Mouse (Mus musculus) layer of hippocampus, adult 8-10 months (tissue): ENCODE results near the gene Itpr2. TPM values are rescaled to one million over a fixed set of nuclear protein-coding genes. Genes with fewer than 3 reads are reported as not detected.

Experiments used
- DNase-seq, 2 experiments: peaks; one replicate each; pipeline ENCODE4 v3.0.0; 2022; ENCODE audit warnings: low spot score in 2 of 2
- total RNA-seq, 4 experiments: library from RNA; stranded (reverse); gene quantifications; 2 replicates each; pipeline ENCODE4 v1.2.4; 2022

Gene Itpr2
- total RNA-seq, 4 experiments from 2014 or later = 17.4 to 26.0 (median 21.9) TPM

DNA sequence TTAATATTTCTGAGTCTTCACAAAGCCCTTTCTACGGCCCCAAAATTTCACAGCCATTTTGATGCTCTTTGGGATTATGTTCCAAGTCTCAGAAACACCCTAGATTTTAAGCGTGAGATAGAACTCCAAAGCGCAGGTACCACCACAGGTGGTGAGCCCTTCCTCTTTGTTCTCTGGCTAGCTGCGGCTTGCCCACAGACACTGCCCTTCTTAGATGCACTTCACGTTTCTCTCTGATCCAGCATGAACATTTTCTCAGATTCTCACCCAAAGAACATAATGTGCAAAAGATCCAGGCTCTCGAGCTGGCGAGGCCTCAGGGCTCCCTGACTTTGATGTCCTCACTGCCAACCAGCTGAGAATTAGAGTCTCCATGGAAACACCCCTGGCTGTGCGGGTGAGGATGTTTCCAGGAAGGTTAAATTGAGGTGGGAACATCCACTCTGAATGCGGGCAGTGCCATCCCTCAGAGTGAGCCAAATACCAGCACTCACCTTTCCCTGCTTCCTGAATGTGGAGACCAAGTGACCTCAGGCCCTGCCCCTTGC is 149.7 kb downstream of the Itpr2 start:
- no peak for DNase-seq

DNA sequence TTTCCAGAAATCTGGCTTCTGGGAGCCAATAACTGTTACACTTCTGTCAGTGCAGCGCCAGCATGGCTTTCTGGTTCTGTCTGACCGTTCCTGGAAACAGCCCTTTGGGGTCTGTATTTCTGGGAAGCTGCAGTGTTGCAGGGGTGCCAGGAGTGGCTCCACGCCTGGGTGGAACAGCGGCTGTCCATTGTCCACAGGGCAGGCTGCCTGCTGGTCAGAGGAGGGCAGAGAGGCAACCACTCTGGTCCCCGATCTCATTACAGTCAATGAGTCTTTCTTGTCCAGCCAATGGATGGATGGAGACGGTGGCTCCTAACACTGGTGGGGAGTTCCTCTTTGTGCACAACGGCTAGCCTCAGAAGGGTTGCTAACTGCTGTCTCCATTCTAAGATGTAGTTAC is 150.2 kb downstream of the Itpr2 start:
- no peak for DNase-seq

DNA sequence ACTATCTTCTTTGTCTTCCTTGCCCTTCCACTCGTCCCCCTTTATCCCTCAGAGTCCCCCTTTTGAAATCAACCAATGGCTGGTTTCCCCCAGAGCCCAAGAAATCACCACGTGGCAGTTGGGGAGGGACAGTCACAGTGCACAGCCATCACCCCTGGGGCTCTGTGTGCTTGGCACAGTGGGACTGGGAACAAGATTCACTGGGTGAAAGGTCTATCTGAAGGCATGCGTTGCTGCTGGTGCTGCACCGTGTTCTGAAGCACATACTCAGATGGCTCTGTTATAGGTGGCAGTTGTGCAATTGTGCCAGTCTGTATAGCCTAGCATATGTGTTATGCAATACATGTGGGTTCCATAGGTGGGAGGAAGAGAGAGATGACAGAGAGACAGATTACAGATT is 154.5 kb downstream of the Itpr2 start:
- no peak for DNase-seq

DNA sequence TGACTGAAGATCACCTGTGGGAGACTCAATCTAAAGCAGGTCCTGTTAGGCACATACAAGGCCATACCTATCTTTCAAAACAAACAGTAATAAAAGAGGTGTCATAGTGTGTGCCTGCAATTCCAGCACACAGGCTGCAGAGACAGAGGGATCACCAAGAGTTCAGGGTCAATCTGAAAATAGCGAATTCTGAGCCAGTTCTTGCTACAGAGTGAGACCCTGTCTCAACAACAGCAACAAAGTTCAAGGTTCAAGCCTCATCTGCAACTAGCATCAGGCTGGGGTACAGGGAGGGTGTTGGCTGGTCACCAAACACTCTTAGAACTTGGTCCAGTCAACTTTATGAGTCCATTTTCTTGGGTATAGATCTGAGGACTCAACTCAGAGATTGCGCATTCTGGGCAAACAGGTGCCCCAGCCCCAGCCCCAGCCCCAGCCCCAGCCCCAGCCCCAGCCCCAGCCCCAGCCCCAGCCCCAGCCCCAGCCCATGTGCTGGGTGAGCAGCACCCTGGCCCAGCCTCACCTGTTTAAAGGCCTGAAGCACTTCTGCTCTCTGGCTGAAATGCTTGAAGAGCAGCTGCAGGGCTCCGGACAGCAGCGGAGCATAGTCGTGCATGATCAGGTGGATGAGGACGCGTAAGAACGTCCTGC is 155.4 kb downstream of the Itpr2 start:
- no peak for DNase-seq

DNA sequence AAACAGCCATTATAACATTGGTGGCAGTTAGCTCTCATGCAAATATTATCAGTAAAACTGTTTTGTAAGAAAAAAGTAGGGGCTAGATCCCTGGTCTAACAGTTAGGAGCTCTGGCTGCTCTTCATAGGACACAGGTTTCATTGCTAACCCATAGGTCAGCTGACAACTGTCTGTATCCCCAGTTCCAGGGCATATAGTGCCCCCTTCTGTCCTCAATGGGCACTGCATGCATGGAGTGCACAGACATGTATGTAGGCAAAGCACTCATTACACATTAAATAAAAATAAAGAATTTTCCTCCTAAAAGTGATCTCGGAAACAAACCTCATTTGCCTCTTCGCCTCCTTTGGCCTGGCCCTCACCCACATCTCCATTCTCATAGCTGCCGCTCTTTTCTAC is 157.3 kb downstream of the Itpr2 start:
- DNase-seq = no peak

DNA sequence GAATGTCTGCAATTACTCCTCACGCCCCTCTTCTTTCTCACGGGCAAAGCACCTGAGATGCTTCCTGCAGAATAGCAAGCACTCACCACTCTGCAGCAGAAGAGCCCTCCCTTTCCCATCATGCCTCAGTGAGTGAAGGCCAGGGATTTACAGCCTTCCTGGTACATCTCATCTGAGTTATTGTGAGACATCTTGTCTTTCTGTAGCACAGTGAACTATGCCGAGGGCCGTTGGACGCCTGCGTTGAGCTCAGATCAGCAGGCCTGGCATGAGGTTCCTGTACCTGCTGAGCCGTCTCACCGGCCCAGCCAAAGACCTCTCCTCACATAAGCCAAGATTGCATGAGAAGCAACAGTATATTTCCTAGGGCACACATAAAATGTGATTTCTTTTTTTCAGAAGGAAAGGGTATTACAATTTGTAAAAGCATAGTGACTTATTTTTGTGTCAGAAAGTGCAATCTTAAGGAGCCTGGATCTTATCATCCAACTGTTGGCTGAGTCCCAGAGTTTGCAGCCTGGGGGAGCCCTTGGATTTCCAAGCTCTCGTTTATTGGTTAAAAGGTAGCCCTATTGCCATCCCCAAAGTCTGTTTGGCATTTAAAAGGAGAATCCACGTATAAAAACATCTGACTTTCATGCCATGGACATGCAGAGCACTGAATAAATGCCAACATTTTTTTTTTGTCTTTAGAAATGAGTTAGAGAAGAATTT is 158.2 kb downstream of the Itpr2 start:
- no peak for DNase-seq

DNA sequence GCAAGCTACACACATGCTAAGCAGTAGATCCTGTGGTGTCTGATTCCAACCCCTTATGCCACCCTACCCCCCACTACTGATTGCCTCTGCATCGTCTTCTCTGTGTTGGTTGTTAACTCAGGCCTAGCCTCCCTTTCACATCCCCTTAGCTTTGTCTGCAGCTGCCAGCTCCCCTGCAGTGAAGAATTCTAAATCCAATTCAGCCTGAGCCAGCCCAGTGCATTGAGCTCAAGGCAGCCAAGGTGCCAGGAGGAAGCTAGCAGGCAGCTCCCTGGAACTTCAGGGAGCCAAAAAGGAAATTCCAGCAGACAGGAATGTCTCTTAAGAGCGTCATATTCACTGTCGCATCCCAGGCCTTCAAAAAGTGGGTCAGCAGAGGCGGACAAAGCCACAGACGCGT is 159.0 kb downstream of the Itpr2 start:
- peak; percentile 16 to 29 for DNase-seq

DNA sequence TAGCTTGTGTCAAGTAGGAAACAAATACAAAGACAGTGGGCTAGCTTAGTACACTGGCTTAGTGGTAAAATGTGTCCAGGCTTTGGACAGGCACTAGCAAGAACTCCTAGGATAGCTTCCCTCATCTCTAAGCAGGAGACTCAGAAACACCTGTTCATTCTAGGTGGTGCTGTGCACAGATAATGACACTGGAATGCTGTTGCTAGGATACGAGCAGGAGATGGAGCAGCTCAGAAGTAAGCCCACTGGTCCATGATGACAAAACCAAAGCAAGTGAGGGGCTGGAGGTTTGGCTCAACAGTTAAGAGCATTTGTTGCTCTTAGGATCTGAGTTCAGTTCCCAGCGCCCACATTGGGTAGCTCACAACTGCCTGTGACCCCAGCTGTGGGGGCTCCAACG is 160.1 kb downstream of the Itpr2 start:
- no peak for DNase-seq

DNA sequence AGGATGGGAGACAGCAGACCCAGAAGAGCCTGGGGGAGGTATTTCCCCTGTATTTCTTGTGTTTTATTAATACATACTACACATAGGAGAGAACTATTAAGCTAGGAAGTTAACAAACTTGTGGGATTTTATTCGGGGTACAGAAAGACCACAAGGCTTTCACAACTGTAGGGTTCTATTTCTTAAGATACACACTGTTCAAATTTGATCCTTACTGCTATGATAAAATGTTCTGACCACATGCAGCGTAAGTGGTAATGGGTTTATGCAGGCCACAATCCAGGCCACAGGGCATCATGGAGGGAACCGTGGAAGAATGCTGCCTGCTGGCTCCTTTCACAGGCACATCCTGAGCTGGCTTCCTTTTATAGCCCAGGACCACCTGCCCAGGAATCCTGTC is 160.6 kb downstream of the Itpr2 start:
- no peak for DNase-seq

DNA sequence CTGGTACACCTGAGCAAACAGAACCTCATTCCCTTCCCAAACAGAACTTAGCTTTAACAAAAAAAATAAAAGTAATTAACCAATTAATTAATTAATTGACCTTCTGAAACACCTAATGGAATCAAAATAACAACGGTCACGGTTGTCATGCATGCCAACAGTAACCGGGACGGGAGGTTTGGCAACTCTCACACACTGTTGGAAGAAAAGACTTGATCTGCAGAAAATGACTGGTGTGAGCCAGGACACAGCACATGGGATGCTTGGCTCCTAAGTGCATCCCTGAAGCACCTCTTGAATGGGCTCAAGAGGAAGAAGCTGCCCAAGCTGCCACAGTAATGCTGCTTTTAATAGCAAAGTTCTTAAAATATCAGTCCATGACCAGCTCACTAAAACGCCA is 161.1 kb downstream of the Itpr2 start:
- DNase-seq = no peak

DNA sequence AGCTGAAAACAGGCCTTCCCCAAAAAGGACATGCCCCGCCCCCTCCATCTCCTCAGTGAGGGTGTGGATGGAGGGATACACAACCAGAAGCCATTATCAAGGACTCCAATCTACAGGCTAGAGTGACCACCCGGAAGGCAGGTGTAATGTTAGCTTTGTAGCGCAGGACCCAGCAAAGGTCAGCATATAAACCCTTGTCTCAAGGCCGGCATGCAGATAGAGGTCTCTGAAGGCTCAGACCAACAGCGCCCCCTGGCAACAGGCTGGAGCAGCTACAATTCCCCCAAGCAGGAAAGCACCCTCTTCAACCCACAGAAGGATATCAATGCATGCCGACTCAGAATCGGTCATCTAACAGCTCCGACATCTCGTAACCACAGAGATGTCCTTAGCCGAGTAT is 162.2 kb downstream of the Itpr2 start:
- DNase-seq = peak in 1 of 2 experiments; percentile 28

DNA sequence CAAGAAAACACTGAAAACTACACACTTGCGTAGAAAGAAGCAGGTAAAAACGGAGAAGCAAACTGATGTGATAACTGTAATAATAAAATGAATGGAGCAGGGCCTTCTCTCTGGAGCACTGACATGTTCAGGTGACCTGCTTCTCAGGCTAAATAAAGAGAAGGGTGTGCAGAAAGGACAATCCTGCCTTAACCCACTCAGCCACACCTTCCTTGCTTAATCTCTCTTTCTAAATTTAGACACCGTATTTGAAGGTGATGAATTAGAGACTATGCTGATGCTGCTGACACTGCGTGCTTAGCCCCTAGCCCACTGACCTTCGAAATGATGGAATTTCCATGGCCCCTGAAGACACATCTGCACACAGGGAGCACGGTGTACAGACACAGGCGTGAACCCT is 164.8 kb downstream of the Itpr2 start:
- DNase-seq = no peak

DNA sequence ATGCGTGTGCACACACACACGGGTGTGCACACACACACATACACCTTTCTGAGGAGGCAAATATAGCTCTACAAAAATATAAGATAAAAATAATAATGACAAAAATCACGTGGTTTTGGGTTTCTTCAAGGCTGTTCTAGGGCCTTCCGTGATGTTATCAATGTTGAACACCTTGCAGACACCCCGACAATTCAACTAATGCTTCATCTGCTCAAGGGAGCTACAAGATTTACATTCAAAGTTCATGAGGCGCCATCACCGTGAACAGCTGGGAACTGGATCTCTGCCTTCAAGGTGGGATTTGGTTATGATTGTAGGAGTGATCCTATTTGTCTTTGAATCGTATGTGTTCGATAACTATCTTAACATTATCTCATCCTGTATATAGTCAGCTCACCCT is 166.8 kb downstream of the Itpr2 start:
- DNase-seq = no peak

DNA sequence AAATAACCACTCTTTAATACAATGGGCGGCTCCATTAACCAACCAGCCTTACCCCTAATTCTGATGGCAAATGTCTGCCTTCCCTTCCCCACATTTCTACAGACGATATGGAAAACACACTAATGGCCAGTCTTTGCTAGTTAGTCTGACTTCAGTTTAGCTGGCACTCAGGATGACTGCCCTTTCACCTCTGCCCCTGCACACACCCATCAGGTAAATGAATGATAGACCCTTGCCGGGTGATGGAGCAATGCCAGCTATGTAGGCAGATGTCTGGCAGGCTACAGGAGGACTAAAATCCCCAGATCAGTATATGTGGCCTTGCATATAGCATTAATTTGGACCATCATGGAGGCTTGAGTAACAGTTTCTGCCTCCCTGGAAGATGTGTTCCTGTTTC is 168.5 kb downstream of the Itpr2 start:
- no peak for DNase-seq

DNA sequence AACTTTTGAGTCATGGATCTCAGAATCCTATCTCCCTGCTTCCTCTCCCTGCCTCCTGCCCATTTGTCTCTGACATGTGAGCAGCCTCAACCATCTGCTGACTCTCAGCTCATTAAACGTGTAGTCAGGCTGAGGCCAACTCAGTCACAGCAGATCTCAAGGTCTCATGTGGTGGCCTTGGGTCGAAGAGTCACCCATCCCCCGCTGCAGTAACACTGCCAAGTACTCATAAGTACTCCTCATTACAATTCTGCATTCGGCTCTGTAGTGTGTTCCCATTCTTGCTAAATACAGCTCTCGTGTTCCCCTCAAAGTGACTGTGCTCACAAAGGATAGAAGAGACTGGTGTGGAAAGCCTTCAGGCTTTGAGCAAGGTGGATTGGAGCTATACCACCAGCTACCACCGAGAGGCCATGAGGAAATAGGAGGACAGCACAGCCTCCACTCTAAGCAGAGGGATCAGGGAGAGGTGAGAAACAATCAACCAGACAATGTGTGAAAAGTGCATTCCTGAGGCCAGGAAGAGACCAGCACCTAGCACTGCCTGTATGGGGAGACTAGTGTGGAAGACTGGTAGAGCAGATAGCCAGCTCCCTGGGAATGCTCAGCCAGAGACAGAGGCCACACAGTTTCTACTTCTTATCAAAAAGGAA is 170.9 kb downstream of the Itpr2 start:
- no peak for DNase-seq

DNA sequence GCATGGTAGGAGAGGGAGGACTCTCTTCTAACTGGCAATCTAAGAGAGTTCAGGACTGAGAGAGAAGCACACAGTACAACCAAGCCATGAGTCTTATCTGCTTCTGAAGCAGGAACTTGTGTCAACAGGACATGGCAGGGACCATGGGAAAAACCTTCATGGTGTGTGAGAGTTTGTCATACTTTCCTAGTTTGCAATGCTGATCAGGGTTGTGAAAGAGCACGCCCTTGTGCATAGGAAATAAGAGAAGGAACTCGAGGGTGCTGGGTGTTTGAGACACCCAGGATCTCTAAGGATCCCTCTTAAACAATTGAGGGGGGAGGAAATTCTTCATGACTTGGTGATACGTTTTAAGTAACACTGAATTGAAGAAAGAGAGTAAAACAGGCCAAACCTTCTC is 172.9 kb downstream of the Itpr2 start:
- DNase-seq = no peak

DNA sequence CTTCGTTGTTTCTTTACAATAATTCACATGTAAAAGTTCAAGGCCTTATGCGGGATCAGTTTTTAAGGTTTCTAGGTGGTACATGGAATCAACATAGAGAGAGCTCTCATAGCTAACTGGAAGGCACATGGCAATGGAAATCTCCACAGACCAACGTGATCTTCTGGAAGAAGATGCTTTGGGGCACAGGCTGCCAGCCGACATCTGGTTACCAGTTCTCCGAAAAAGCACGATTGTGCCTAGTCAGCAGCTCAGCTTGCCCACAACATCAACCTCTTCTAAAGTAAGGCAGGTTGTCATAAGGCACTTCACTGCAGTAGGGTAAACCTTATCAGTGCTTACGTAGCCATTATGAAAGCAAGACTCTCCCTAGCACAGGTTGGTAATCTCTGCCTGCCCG is 175.4 kb downstream of the Itpr2 start:
- DNase-seq = no peak

DNA sequence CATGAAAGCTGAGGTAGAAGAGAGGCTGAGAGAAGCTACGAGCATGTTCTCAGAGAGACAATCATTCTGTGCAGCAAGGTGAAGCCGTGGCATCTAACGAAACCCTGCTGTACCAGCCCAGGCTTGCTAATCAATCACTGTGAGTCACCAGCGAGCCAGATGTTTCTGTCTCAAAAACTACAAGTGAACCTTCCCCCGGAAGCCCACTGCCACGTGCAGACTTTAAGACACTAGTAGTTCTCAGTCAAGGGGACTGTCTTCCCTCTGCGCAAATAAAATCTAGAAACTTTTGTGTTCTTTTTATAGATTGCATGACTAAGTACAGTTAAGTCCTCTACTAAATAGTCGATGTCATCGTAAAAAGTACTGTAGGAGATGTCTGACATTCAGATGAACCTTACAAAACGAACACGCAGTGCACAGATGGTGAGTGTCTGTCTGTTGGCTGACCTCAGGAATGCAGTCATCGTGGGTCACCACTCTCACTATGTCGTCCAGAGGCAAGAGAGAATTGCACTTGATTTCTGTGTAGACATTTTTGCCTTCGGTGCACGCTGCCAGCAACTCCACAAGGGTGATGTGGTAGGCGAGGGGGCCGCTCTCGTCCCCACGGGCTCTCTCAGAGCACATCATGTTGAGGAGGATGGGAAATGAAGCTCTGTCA is 177.3 kb downstream of the Itpr2 start:
- DNase-seq = no peak

DNA sequence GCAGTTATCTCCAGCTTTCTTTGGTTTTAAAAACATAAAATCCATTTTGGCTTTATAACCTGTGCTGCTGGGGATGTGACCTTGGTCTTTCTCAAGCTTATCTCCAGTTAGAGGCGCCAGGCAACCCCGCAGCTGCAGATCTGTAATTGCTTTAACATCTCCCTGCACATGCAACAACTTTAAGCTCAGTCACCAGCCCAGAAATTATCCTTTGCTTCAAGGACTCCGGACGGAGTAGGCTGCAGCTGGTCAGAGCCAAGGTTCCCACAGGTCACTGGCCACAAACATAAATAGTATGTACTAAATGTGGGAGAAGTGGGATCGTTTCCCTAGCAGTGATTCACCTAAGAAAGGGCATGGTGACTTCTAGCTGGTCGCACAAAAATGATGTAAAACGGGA is 179.5 kb downstream of the Itpr2 start:
- DNase-seq = no peak

DNA sequence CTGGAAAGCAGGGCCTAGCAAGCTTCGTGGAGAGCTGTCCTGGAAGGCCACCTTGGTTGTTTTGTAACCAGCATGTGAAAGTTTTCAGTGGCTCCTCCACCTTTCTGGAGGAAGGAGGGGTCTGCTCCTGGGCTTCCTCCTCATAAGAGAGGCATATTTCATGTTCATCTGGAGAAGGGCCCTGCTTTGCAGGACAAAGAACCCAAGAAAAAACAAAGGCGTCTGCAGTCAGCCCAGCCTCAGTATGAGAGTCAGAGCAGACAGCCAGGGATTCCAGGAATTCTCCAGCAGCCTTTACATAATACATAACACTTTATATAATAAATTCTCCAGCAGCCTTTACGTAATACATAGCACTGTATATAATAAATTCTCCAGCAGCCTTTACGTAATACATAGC is 180.1 kb downstream of the Itpr2 start:
- no peak for DNase-seq

DNA sequence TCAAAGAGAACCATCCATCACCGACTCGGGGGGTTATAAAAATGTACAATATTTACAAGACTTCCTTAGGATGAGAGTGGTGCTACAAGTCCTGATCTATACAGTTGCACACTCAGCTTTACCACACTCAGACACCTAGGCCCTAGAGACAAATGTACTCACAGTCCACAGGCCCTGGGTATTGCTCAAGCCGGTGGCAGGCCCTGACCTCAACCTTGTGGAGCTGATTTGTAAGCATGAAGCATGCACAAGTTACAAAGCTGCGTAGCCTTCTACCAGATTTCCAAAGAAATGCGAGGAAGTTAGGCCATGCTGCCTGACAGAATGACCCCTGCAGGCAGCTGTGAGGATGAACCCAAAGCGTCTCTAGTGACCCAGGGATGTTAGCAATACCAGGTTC is 185.6 kb downstream of the Itpr2 start:
- DNase-seq = no peak

DNA sequence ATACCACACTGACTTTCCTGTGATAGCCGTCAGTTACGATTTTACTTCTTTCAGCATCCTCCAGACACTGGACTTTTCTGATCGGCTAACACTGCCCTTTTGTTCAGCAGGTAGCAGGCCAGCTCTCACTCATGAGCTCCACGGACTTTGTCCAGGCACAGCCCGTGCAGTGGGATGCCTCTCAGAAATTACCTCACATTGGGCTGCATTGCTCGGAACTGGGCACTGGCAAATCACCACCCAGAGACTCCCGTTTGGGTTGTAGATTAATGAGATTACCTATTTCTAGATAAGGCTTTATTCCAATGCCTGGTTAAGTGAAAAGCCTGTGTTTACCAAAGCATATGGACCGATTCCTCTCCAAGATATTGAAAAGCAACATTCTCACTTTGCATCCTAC is 186.9 kb downstream of the Itpr2 start:
- DNase-seq = no peak
